Mouse (Mus musculus) hindbrain, embryonic 14.5 days (tissue): ENCODE data around the gene Tank. TPM values are rescaled to one million over a fixed set of nuclear protein-coding genes. Genes with fewer than 3 reads are reported as not detected.

Experiments
- ATAC-seq: fragments of 200-750 bp; cut with Nextera tagmentation; 2 replicates; pipeline ENCODE4 v1.8.0; 2017; ENCODE audit warnings: moderate number of reproducible peaks, mild to moderate bottlenecking, moderate TSS enrichment, moderate library complexity; ENCODE audit not compliant: low FRiP score
- DNase-seq: peaks from one replicate; pipeline ENCODE4 v3.0.0-alpha.2; 2015; ENCODE audit warnings: low spot score
- H3K27ac ChIP-seq: fragments of 300-500 bp; sonication (generic); 2 replicates; pipeline ENCODE4 v1.5.1; 2014; ENCODE audit warnings: mild to moderate bottlenecking, moderate library complexity
- H3K27me3 ChIP-seq: fragments of 300-500 bp; sonication (generic); 2 replicates; pipeline ENCODE4 v1.6.1; 2014; ENCODE audit warnings: mild to moderate bottlenecking, low read length, mixed read lengths; ENCODE audit not compliant: control insufficient read depth, insufficient read depth
- H3K36me3 ChIP-seq: fragments of 300-500 bp; sonication (generic); replicated peaks from 2 replicates; pipeline ENCODE4 v1.6.1; 2014; ENCODE audit not compliant: control insufficient read depth, insufficient read depth
- H3K4me1 ChIP-seq: fragments of 300-500 bp; sonication (generic); replicated peaks from 2 replicates; pipeline ENCODE4 v1.6.1; 2014; ENCODE audit warnings: antibody characterized with exemption, low read length, mixed read lengths; ENCODE audit not compliant: control insufficient read depth, insufficient read depth
- H3K4me2 ChIP-seq: fragments of 300-500 bp; sonication (generic); replicated peaks from 2 replicates; pipeline ENCODE4 v1.6.1; 2014; ENCODE audit warnings: mild to moderate bottlenecking, moderate library complexity
- H3K4me3 ChIP-seq: fragments of 300-500 bp; sonication (generic); replicated peaks from 2 replicates; pipeline ENCODE4 v1.5.1; 2014; ENCODE audit warnings: mild to moderate bottlenecking, low read length
- H3K9ac ChIP-seq: fragments of 300-500 bp; sonication (generic); 2 replicates; pipeline ENCODE4 v1.6.1; 2014
- H3K9me3 ChIP-seq: fragments of 300-500 bp; sonication (generic); 2 replicates; pipeline ENCODE4 v1.6.1; 2016; ENCODE audit warnings: low read length; ENCODE audit not compliant: control insufficient read depth
- WGBS: fragments of 180-500 bp; shearing (Covaris S2); extraction: QIAGEN DNeasy Blood & Tissue Kit; methylation state at CpG from one replicate; pipeline ENCODE4 v1.1.7; 2014; 5-methylcytosine and 5-hydroxymethylcytosine counted together
- polyA plus RNA-seq: library from polyadenylated mRNA; unstranded; fragments of >200 nt; fragmentation: Nextera tagmentation; extraction: Ambion mirVana; gene quantifications from 2 replicates; pipeline ENCODE4 v1.2.1, GENCODE M21; 2014

Tank gene
- polyA plus RNA-seq, 1 experiment from 2014 or later: 28.4 TPM

- H3K4me3 ChIP-seq: no peak overlapping the region
- no peaks in the 10 kb centered on the region for H3K4me1 ChIP-seq
- DNase-seq (no peak), ATAC-seq (no peak)
- no peak overlapping the region for H3K27ac ChIP-seq
- no peaks in the 10 kb centered on the region for H3K36me3 ChIP-seq
- H3K27me3 ChIP-seq: no peaks in the 10 kb centered on the region
- no peak overlapping the region for H3K4me2 ChIP-seq
- WGBS: 100% methylated on average over 1 of the region's 1 CpGs
- no peaks in the 10 kb centered on the region for H3K9me3 ChIP-seq
- no peak overlapping the region for H3K9ac ChIP-seq
Observed at GRCm38 (mm10) chr2:61635099-61635498, 56.7 kb downstream of the Tank start.

GRCm38 (mm10) chr2:61638182-61638581 lies 59.8 kb downstream of the Tank start:
- Histone ChIP-seq H3K36me3 (no peaks in the 10 kb centered on the region), H3K27me3 (no peaks in the 10 kb centered on the region), H3K4me2 (no peak overlapping the region), H3K9me3 (no peaks in the 10 kb centered on the region), H3K4me3 (no peak overlapping the region), H3K9ac (no peak overlapping the region), H3K4me1 (no peaks in the 10 kb centered on the region), H3K27ac (no peak overlapping the region)
- WGBS: 75% methylated on average over 6 of the region's 6 CpGs
- no peak for ATAC-seq
- no peak for DNase-seq

- WGBS: 55% methylated on average over 6 of the region's 6 CpGs
- peak; percentile 85 for DNase-seq
Observed at GRCm38 (mm10) chr2:61642452-61643368, 64.3 kb downstream of the Tank start.

GRCm38 (mm10) chr2:61651206-61651605 lies 72.8 kb downstream of the Tank start:
- Histone ChIP-seq H3K9me3 (no peaks in the 10 kb centered on the region), H3K9ac (no peak overlapping the region), H3K27me3 (no peaks in the 10 kb centered on the region), H3K27ac (no peak overlapping the region), H3K4me2 (no peak overlapping the region), H3K36me3 (peaks cover 9% of the 10 kb centered on the region; the same call in 1 of the 2 replicates), H3K4me3 (no peak overlapping the region), H3K4me1 (peaks cover 7% of the 10 kb centered on the region; the same call in 1 of the 2 replicates)
- no peak for DNase-seq
- WGBS: 65% methylated on average over 4 of the region's 4 CpGs
- ATAC-seq: no peak

More at GRCm38 (mm10) chr2:61642452-61643368, 64.3 kb downstream of the Tank start:
- Histone ChIP-seq H3K9me3 (no peaks in the 10 kb centered on the region), H3K9ac (no peak overlapping the region), H3K27me3 (no peaks in the 10 kb centered on the region), H3K4me2 (no peak overlapping the region), H3K36me3 (no peaks in the 10 kb centered on the region), H3K4me1 (no peaks in the 10 kb centered on the region), H3K4me3 (no peak overlapping the region), H3K27ac (no peak overlapping the region)
- peak; percentile 68; the same call in 1 of the 2 replicates for ATAC-seq

GRCm38 (mm10) chr2:61651640-61652039 lies 73.3 kb downstream of the Tank start:
- Histone ChIP-seq H3K27me3 (no peaks in the 10 kb centered on the region), H3K4me1 (peaks cover 7% of the 10 kb centered on the region; the same call in 1 of the 2 replicates), H3K27ac (no peak overlapping the region), H3K36me3 (peaks cover 9% of the 10 kb centered on the region; the same call in 1 of the 2 replicates), H3K9ac (no peak overlapping the region), H3K4me2 (no peak overlapping the region), H3K4me3 (no peak overlapping the region), H3K9me3 (no peaks in the 10 kb centered on the region)
- ATAC-seq (no peak), DNase-seq (no peak)
- 92% methylated on average over 3 of the region's 3 CpGs for WGBS

- peak overlapping the region; percentile 93 for H3K27ac ChIP-seq
- H3K4me1 ChIP-seq: peaks cover 10% of the 10 kb centered on the region
- H3K9ac ChIP-seq: peak overlapping the region; percentile 85
- H3K9me3 ChIP-seq: no peaks in the 10 kb centered on the region
- H3K27me3 ChIP-seq: no peaks in the 10 kb centered on the region
- H3K4me3 ChIP-seq: peak overlapping the region; percentile 64
- ATAC-seq: peak; percentile 41; the same call in 1 of the 2 replicates
- no peak for DNase-seq
- peak overlapping the region; percentile 95 for H3K4me2 ChIP-seq
- peaks cover 6% of the 10 kb centered on the region; the same call in 1 of the 2 replicates for H3K36me3 ChIP-seq
- WGBS: 7% methylated on average over 12 of the region's 12 CpGs
Observed at GRCm38 (mm10) chr2:61655046-61655381, 76.6 kb downstream of the Tank start.

GRCm38 (mm10) chr2:61655382-61656281 lies 77.2 kb downstream of the Tank start:
- WGBS: 1% methylated on average over 45 of the region's 46 CpGs

GRCm38 (mm10) chr2:61656421-61657411 lies 78.3 kb downstream of the Tank start:
- no peaks in the 10 kb centered on the region for H3K27me3 ChIP-seq
- WGBS: under 1% methylated on average over 73 of the region's 85 CpGs
- H3K27ac ChIP-seq: peak overlapping the region; percentile 93
- H3K9ac ChIP-seq: peak overlapping the region; percentile 85
- peaks cover 10% of the 10 kb centered on the region for H3K4me1 ChIP-seq
- H3K4me2 ChIP-seq: peak overlapping the region; percentile 95
- peak overlapping the region; percentile 64 for H3K4me3 ChIP-seq
- no peaks in the 10 kb centered on the region for H3K36me3 ChIP-seq
- DNase-seq (peak; percentile 82), ATAC-seq (peak; percentile 94)
- no peaks in the 10 kb centered on the region for H3K9me3 ChIP-seq

More at GRCm38 (mm10) chr2:61655382-61656281, 77.2 kb downstream of the Tank start:
- H3K4me2 ChIP-seq: peak overlapping the region; percentile 95
- H3K27ac ChIP-seq: peak overlapping the region; percentile 93
- no peaks in the 10 kb centered on the region for H3K27me3 ChIP-seq
- peak overlapping the region; percentile 85 for H3K9ac ChIP-seq
- DNase-seq (peak; percentile 67), ATAC-seq (peak; percentile 69)
- peak overlapping the region; percentile 64 for H3K4me3 ChIP-seq
- peaks cover 10% of the 10 kb centered on the region for H3K4me1 ChIP-seq
- H3K9me3 ChIP-seq: no peaks in the 10 kb centered on the region
- no peaks in the 10 kb centered on the region for H3K36me3 ChIP-seq
